Mouse (Mus musculus): ENCODE results near the gene Eed.
"Not testable (repeated sequence)": the region's sequence is repeated elsewhere in the genome, so short reads cannot be mapped to it uniquely, and the experiment has no call there.

Gene Eed

GRCm38 (mm10) chr7:89980485-89981422, at the start of gene Eed:
Eed (minus strand) TSS chr7:89980983.
- DNase-seq = peak; percentile 94 to 95

DNA sequence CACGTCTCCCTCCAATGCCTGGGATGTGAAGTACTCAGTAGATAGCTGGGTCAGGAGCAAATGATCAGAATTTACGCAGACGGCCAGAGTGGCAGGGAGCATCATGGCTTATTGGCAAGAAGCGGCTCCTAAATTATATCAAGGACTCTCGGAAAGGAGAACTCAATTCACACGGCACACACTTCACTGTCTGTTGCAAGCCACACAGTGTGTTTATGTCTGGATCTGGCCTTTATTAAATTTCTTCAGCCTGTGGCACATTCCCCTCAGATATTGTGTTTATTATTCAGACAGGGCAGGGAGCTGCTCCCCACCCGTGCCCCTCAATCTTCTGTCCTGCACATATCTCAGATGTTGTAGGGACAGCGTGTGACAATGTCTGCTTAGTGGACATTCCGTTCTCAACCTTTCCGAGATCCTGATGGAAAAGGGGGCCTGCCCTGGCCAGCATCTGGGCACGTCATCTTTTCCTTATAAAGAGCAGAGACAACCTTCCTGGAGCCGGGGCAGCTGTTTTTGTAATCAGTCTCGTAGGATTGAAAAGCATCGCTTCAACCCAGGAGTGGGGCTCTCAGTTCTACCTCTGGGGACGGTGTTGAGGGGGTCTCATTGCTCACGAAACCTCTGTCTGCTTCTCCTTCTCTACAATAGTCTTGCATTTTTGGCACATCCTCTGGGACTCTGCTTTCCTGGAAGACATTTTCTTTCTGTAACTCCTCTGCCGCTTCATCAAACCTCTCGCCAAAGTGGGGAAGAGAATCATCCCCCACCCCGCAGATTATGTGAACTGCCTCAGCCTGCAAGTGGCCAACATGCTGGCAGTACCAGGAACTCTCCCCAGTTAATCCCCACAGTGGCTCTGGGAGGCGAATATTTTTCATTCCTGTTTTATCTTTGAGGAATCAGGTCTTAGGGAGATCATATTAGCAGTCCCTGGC, 49.0 kb upstream of the Eed start:
- peak; percentile 62 to 74 for DNase-seq

DNA sequence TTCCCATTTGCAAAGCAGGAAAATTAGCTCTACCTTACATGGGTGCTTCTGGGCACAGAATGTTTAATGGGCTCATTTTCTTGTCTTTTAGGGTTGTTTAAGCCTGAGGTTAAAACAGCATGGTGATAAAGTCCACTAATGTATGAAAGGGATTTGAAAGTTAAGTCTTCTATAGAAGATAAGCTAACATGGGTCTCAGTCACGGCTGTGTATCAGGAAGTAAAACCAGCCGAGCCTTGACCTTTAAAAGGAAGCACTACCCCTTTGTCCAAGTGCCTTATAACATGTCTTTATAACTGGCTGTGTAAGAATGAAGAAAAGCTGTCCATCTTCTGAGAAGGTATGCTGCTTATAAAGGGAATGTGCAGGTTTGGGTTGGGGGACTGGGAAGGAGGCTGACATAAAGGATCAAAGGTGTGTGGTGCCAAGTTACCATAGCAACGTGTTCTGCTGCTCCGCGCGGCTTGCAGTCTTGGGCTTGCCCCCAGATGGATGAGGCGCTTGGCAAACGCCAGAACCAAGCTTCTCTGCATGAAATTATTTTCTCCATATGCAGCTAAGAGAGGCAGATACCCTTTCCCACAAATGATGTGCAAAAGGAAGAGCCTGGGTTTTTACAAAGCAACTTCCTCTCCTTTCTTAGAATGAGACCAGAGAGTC, 48.2 kb upstream of the Eed start:
- no peak for DNase-seq

- DNase-seq = no peak
Observed at GRCm38 (mm10) chr7:90024975-90025374, 44.2 kb upstream of the Eed start.

- no peak for DNase-seq
Observed at GRCm38 (mm10) chr7:90022974-90023707, 42.4 kb upstream of the Eed start.

DNA sequence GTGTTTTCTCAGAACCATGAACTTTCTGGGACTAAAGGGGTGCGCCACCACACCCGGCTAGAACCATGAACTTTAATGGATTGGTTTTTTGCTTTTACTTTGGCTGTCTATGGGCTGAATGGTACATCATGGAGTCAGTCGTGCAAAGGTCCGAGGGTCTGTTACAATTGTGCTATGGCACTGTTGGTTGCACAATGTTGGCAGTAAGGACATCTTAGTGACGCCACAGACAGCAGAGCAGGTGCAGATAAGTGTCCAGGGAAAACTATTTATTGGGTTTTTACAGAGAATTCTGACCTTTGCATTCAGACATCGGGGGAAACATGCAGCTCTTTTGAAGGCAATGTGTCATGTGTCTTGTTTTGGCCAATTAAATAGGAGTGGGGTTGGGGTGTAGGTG, 39.5 kb upstream of the Eed start:
- DNase-seq = no peak

GRCm38 (mm10) chr7:90019570-90019969, 38.8 kb upstream of the Eed start:
- peak; percentile 54 to 69 for DNase-seq

DNA sequence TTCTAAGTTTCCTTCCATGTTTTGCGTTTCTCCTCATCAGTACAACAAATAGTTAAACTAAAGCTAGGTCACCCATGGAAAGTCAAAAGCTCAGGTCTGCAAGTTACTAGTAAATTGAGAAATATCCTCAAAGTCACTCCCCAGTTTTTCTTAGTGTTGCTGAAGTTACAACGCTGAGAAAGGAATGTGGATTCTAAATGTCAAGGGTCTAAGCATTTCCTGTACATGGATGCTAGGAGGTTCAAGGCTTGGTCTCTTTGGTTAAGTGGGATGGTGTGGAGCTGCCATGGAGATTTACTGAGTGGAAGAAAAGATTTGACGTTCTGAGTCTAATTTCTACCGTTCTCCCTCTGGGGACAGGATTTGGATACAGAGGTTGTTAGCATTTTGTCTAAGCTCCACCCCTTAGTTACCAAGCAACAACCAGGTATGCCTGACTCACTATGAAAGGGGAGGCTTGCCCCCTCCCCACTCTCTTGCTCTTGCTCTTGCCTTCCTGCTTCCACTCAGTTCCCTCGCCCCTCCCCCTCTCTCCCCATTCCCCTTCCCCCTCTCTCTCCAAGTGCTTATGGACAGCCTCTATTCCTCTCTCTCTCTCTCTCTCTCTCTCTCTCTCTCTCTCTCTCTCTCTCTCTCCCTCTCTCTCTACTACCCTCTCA, 36.3 kb upstream of the Eed start:
- no peak for DNase-seq

DNA sequence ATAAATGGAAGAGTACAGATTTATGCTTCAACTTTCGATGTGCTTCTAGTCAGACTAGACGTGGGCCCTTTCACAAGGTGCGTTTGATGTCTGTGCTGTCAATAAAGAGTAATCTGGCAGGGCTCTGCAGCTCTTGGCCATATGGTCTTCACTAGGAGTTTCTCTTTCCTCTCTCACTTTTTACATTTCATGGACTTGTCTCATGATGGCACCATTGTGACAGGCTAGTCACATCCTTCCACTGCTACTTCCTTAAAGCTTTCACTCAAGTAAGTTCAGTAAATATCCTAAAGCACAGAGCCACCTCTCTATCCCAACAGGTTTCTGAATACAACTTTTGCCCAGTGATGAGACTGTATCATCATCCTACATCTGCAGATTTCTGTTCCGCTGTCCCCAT, 35.7 kb upstream of the Eed start:
- DNase-seq = no peak

GRCm38 (mm10) chr7:90006667-90007653, 26.2 kb upstream of the Eed start:
- DNase-seq = no peak

DNA sequence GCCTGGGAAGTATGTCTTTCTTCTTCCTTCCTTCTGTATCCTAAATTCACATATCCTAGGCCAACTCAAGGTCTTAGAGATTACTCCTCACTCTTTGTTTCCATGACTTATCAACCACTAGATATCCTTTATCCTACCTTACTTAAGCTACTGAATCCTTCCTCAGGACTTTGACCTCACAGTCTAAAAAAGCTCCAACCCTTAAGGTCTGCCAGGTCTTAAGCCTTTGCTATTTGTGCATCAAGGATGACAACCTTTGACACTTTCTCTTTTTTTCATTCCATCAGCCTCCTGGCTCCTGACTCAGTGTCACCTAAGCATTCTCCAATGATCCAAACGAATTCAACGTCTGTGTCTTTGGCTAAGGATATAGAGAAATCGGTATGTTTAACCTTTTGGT, 24.0 kb upstream of the Eed start:
- DNase-seq = no peak

- DNase-seq = no peak
Observed at GRCm38 (mm10) chr7:90002375-90002774, 21.6 kb upstream of the Eed start.

DNA sequence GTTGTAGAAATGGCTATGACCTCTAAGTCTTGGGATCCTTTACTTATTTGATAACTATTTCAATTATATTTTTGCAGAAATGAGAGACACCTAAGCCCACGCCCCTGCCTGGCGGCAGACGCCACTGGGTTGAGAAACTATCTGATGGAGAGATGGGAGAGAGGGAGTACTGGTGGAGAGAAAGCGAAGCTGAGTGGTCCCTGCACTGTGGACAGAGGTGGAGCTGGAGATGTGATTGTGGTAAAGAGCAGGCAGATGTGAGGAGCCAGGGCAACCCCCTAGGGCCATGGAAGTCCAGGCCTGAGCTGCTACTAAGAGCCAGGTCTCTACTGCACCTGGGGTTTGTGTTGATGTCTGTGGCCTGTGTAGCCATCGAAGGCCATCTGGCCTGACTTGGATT, 18.7 kb upstream of the Eed start:
- DNase-seq = no peak

DNA sequence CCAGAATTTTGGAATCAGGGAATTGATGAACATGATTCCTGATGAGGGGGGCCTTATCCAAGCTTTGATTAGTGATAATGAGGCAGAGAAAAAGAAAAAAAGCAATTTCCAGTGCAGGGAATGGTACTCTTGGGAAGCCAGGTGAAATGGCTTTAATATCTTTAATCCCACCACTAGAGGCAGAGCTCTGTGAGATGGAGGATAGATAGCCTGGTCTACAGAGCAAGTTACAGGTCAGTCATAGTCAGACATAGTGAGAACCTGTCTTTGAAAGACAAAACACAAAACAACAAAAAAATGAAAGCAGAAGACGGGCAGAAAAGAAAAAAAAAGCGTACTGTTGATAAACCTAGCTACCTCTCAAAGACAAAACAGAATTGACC, 17.8 kb upstream of the Eed start:
- DNase-seq = no peak

GRCm38 (mm10) chr7:89998006-89998623, 17.3 kb upstream of the Eed start:
- peak in 1 of 2 experiments; percentile 18 for DNase-seq

DNA sequence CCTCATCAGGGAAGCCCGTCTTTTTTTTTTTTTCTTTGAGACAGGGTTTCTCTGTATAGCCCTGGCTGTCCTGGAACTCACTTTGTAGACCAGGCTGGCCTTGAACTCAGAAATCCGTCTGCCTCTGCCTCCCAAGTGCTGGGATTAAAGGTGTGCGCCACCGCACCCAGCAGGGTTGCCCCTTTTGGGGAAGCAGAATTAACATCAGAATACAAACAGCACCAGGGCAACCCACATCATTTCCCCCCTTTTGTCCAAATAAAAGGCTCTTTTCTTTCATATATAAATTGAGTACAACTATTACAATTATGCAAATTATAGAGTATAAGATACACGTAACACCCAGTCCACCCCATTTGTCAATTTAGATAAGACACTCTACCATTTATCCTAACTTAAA, 16.7 kb upstream of the Eed start:
- not testable (repeated sequence) for DNase-seq

DNA sequence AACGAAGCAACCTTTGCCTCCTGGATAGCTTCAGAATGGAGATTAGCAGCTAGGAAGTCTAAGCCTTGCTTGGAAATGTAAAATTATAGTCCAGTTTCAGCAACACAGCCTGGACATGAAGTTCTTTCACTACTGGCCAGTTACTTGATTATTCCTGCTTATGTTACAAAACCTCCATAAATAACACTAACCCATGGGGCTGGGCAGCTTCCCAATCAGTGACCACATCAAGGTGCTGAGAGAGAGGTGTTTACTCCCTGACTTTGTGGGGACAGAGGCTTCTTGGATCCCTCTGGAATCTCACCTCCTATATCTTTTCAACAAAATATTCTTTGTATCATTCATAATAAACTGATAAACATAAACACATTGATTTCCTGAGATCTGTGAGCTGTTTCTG, 12.3 kb upstream of the Eed start:
- DNase-seq = no peak

- no peak for DNase-seq
Observed at GRCm38 (mm10) chr7:89984421-89984820, 3.6 kb upstream of the Eed start.

DNA sequence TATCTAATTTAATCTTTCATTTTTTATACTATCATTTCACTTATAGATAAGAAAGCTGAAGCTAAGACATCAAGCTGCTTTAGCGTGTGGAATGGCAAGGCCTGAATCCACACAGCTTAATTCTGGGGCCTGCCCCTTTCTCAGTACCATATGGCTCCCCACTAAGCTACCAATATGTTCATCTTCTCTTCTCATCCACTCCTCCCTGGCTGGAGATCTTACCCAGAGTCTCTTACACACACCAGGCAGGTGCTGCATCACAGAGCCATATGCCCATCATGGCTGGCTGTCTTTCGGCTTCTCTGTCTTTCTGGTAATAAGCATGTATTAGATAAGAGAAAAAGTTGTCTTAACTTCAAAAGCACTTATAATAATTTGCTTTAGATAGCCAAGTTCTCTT, 2.7 kb upstream of the Eed start:
- no peak for DNase-seq

DNA sequence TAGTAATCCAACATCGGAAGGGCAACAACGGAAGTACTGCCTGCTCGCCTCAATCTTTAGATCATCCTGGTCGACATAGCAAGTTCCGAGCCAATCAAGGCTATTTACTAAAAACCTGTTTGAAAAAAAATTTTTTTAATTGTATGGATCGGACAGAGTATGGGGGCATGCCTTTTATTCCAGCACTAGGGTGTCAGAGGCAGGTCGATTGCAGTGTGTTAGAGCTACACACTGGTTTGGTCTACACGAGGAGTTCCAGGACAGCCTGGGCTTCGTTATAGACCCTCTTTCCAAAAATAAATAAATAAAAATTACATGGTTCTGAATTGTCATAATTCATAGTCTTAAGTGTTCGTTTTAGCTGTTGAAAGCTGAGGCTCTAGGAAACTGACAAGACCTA, 774 bp upstream of the Eed start:
- DNase-seq = no peak

All from lung, adult 18-20 months (tissue).